Mouse (Mus musculus): Measurements from ENCODE around the gene Plekhm2. TPM values are rescaled to one million over a fixed set of nuclear protein-coding genes. Genes with fewer than 3 reads are reported as not detected.

Gene Plekhm2
- polyA plus RNA-seq, 1 experiment from 2014 or later: 0.91 TPM

- ATAC-seq (ENCODE audit: low read depth): no peak
- WGBS (ENCODE audit: insufficient replicate concordance): 62% methylated on average over 12 of the region's 12 CpGs
- Histone ChIP-seq H3K9ac (no peak overlapping the region), H3K4me1 (replicated peaks) (peaks cover 18% of the 10 kb centered on the region), H3K27ac (no peak overlapping the region), H3K4me3 (replicated peaks) (no peak overlapping the region), H3K9me3 (replicated peaks) (no peaks in the 10 kb centered on the region), H3K27me3 (peaks cover 57% of the 10 kb centered on the region), H3K4me2 (no peak overlapping the region), H3K36me3 (no peaks in the 10 kb centered on the region)
- no peak for DNase-seq
Measured at GRCm38 (mm10) chr4:141601148-141601862, 63.4 kb downstream of the Plekhm2 start.

GRCm38 (mm10) chr4:141600364-141600763 is 64.3 kb downstream of the Plekhm2 start:
- no peak overlapping the region for H3K4me2 ChIP-seq
- H3K27ac ChIP-seq: no peak overlapping the region
- WGBS (ENCODE audit: insufficient replicate concordance): 40% methylated on average over 6 of the region's 6 CpGs
- no peaks in the 10 kb centered on the region for H3K9me3 ChIP-seq (replicated peaks)
- DNase-seq (no peak), ATAC-seq (ENCODE audit: low read depth) (peak; percentile 13; the same call in 1 of the 2 replicates)
- no peak overlapping the region for H3K4me3 ChIP-seq (replicated peaks)
- no peak overlapping the region for H3K9ac ChIP-seq
- H3K36me3 ChIP-seq: no peaks in the 10 kb centered on the region
- peaks cover 18% of the 10 kb centered on the region for H3K4me1 ChIP-seq (replicated peaks)
- peaks cover 64% of the 10 kb centered on the region for H3K27me3 ChIP-seq

GRCm38 (mm10) chr4:141599251-141600141 is 65.2 kb downstream of the Plekhm2 start:
- peaks cover 18% of the 10 kb centered on the region for H3K4me1 ChIP-seq (replicated peaks)
- ATAC-seq (ENCODE audit: low read depth): no peak
- peak overlapping the region; percentile 41 for H3K9ac ChIP-seq

GRCm38 (mm10) chr4:141598894-141599250 is 65.8 kb downstream of the Plekhm2 start:
- peaks cover 14% of the 10 kb centered on the region for H3K4me1 ChIP-seq (replicated peaks)
- H3K4me2 ChIP-seq: peak overlapping the region; percentile 63
- H3K36me3 ChIP-seq: no peaks in the 10 kb centered on the region
- peak overlapping the region; percentile 49 for H3K4me3 ChIP-seq (replicated peaks)
- no peak for ATAC-seq (ENCODE audit: low read depth)
- H3K27ac ChIP-seq: no peak overlapping the region
- 5% methylated on average over 9 of the region's 9 CpGs for WGBS (ENCODE audit: insufficient replicate concordance)
- H3K9me3 ChIP-seq (replicated peaks): no peaks in the 10 kb centered on the region
- DNase-seq: no peak
- peaks cover 64% of the 10 kb centered on the region for H3K27me3 ChIP-seq
- H3K9ac ChIP-seq: 0 out of 2 replicates have a peak overlapping the region, but pooled peaks have one; percentile 41

More at GRCm38 (mm10) chr4:141599251-141600141, 65.2 kb downstream of the Plekhm2 start:
- WGBS (ENCODE audit: insufficient replicate concordance): 2% methylated on average over 54 of the region's 57 CpGs
- Histone ChIP-seq H3K4me3 (replicated peaks) (peak overlapping the region; percentile 49), H3K9me3 (replicated peaks) (no peaks in the 10 kb centered on the region), H3K4me2 (peak overlapping the region; percentile 63), H3K27me3 (peaks cover 64% of the 10 kb centered on the region), H3K27ac (no peak overlapping the region), H3K36me3 (no peaks in the 10 kb centered on the region)
- DNase-seq: no peak

- ATAC-seq (ENCODE audit: low read depth): no peak
- Histone ChIP-seq H3K36me3 (no peaks in the 10 kb centered on the region), H3K4me3 (replicated peaks) (peak overlapping the region; percentile 49), H3K27me3 (peaks cover 64% of the 10 kb centered on the region), H3K9me3 (replicated peaks) (no peaks in the 10 kb centered on the region), H3K4me1 (replicated peaks) (peaks cover 14% of the 10 kb centered on the region), H3K4me2 (peak overlapping the region; percentile 63), H3K27ac (no peak overlapping the region), H3K9ac (0 out of 2 replicates have a peak overlapping the region, but pooled peaks have one; percentile 41)
- DNase-seq: no peak
- 1% methylated on average over 19 of the region's 19 CpGs for WGBS (ENCODE audit: insufficient replicate concordance)
Measured at GRCm38 (mm10) chr4:141598199-141598893, 66.4 kb downstream of the Plekhm2 start.

GRCm38 (mm10) chr4:141596700-141597328 is 67.9 kb downstream of the Plekhm2 start:
- H3K9ac ChIP-seq: no peak overlapping the region

GRCm38 (mm10) chr4:141595605-141596268 is 69.0 kb downstream of the Plekhm2 start:
- peaks cover 50% of the 10 kb centered on the region for H3K27me3 ChIP-seq

More at GRCm38 (mm10) chr4:141596700-141597328, 67.9 kb downstream of the Plekhm2 start:
- 65% methylated on average over 8 of the region's 8 CpGs for WGBS (ENCODE audit: insufficient replicate concordance)
- H3K4me2 ChIP-seq: no peak overlapping the region
- H3K9me3 ChIP-seq (replicated peaks): no peaks in the 10 kb centered on the region
- ATAC-seq (ENCODE audit: low read depth) (no peak), DNase-seq (no peak)
- H3K36me3 ChIP-seq: no peaks in the 10 kb centered on the region
- H3K27ac ChIP-seq: no peak overlapping the region
- peaks cover 61% of the 10 kb centered on the region for H3K27me3 ChIP-seq
- H3K4me3 ChIP-seq (replicated peaks): no peak overlapping the region
- peaks cover 14% of the 10 kb centered on the region for H3K4me1 ChIP-seq (replicated peaks)

GRCm38 (mm10) chr4:141595138-141595537 is 69.6 kb downstream of the Plekhm2 start:
- DNase-seq (no peak), ATAC-seq (ENCODE audit: low read depth) (no peak)
- Histone ChIP-seq H3K9ac (no peak overlapping the region), H3K4me3 (replicated peaks) (no peak overlapping the region), H3K9me3 (replicated peaks) (no peaks in the 10 kb centered on the region), H3K4me1 (replicated peaks) (peaks cover 14% of the 10 kb centered on the region), H3K4me2 (no peak overlapping the region), H3K27me3 (peaks cover 45% of the 10 kb centered on the region), H3K36me3 (no peaks in the 10 kb centered on the region), H3K27ac (no peak overlapping the region)
- 74% methylated on average over 11 of the region's 11 CpGs for WGBS (ENCODE audit: insufficient replicate concordance)

More at GRCm38 (mm10) chr4:141595605-141596268, 69.0 kb downstream of the Plekhm2 start:
- DNase-seq (no peak), ATAC-seq (ENCODE audit: low read depth) (no peak)
- Histone ChIP-seq H3K4me1 (replicated peaks) (peaks cover 14% of the 10 kb centered on the region), H3K4me3 (replicated peaks) (no peak overlapping the region), H3K9me3 (replicated peaks) (no peaks in the 10 kb centered on the region), H3K4me2 (no peak overlapping the region), H3K9ac (no peak overlapping the region), H3K36me3 (no peaks in the 10 kb centered on the region), H3K27ac (no peak overlapping the region)
- WGBS (ENCODE audit: insufficient replicate concordance): 64% methylated on average over 9 of the region's 9 CpGs

- peaks cover 9% of the 10 kb centered on the region; the same call in 1 of the 2 replicates for H3K27me3 ChIP-seq
- no peak overlapping the region for H3K4me3 ChIP-seq (replicated peaks)
- no peak for ATAC-seq (ENCODE audit: low read depth)
- H3K4me2 ChIP-seq: no peak overlapping the region
- WGBS (ENCODE audit: insufficient replicate concordance): 13% methylated on average over 3 of the region's 3 CpGs
- no peaks in the 10 kb centered on the region for H3K9me3 ChIP-seq (replicated peaks)
- H3K27ac ChIP-seq: no peak overlapping the region
- H3K9ac ChIP-seq: no peak overlapping the region
- no peaks in the 10 kb centered on the region for H3K4me1 ChIP-seq (replicated peaks)
- peak; percentile 38 for DNase-seq
- H3K36me3 ChIP-seq: no peaks in the 10 kb centered on the region
Measured at GRCm38 (mm10) chr4:141591547-141591946, 73.2 kb downstream of the Plekhm2 start.

- Histone ChIP-seq H3K4me2 (no peak overlapping the region), H3K27me3 (no peaks in the 10 kb centered on the region), H3K9ac (no peak overlapping the region), H3K36me3 (no peaks in the 10 kb centered on the region), H3K4me1 (replicated peaks) (peaks cover 8% of the 10 kb centered on the region; the same call in 1 of the 2 replicates), H3K4me3 (replicated peaks) (no peak overlapping the region), H3K27ac (no peak overlapping the region), H3K9me3 (replicated peaks) (no peaks in the 10 kb centered on the region)
- ATAC-seq (ENCODE audit: low read depth): no peak
- no peak for DNase-seq
- WGBS (ENCODE audit: insufficient replicate concordance): 73% methylated on average over 8 of the region's 8 CpGs
Measured at GRCm38 (mm10) chr4:141583919-141584318, 80.8 kb downstream of the Plekhm2 start.

Data from liver, embryonic 13.5 days (tissue).